Mouse (Mus musculus): ENCODE results near the gene Dis3l. TPM values are rescaled to one million over a fixed set of nuclear protein-coding genes. Genes with fewer than 3 reads are reported as not detected.
"Not testable (repeated sequence)": the region's sequence is repeated elsewhere in the genome, so short reads cannot be mapped to it uniquely, and the experiment has no call there.

Dis3l gene
- polyA plus RNA-seq, 1 experiment from 2014 or later, result 22.5 TPM

- H3K27me3 ChIP-seq, result no peaks in the 10 kb centered on the region
- no peak overlapping the region for H3K9ac ChIP-seq
- no peak overlapping the region for H3K27ac ChIP-seq
- no peaks in the 10 kb centered on the region for H3K36me3 ChIP-seq
- 73% methylated on average over 4 of the region's 4 CpGs for WGBS
- H3K4me3 ChIP-seq (replicated peaks), result no peak overlapping the region
- no peaks in the 10 kb centered on the region for H3K4me1 ChIP-seq
- H3K4me2 ChIP-seq, result no peak overlapping the region
- H3K9me3 ChIP-seq (replicated peaks), result no peaks in the 10 kb centered on the region
- ATAC-seq (replicated peaks; ENCODE audit: low FRiP score), result no peak
These were observed 67.3 kb downstream of the Dis3l start for GRCm38 (mm10) chr9:64273757-64274156.

- H3K36me3 ChIP-seq, result no peaks in the 10 kb centered on the region
- no peak for ATAC-seq (replicated peaks; ENCODE audit: low FRiP score)
- H3K4me3 ChIP-seq (replicated peaks), result no peak overlapping the region
- no peak overlapping the region for H3K9ac ChIP-seq
- no peak overlapping the region for H3K4me2 ChIP-seq
- no peaks in the 10 kb centered on the region for H3K4me1 ChIP-seq
- H3K9me3 ChIP-seq (replicated peaks), result no peaks in the 10 kb centered on the region
- no peak overlapping the region for H3K27ac ChIP-seq
- 48% methylated on average over 7 of the region's 7 CpGs for WGBS
- no peaks in the 10 kb centered on the region for H3K27me3 ChIP-seq
These were observed 68.5 kb downstream of the Dis3l start for GRCm38 (mm10) chr9:64272611-64273010.

- no peaks in the 10 kb centered on the region for H3K27me3 ChIP-seq
- H3K9ac ChIP-seq, result no peak overlapping the region
- H3K27ac ChIP-seq, result no peak overlapping the region
- no peak overlapping the region for H3K4me2 ChIP-seq
- H3K36me3 ChIP-seq, result no peaks in the 10 kb centered on the region
- WGBS, result 73% methylated on average over 3 of the region's 3 CpGs
- H3K4me1 ChIP-seq, result no peaks in the 10 kb centered on the region
- no peak overlapping the region for H3K4me3 ChIP-seq (replicated peaks)
- no peak for ATAC-seq (replicated peaks; ENCODE audit: low FRiP score)
- H3K9me3 ChIP-seq (replicated peaks), result no peaks in the 10 kb centered on the region
These were observed 69.8 kb downstream of the Dis3l start for GRCm38 (mm10) chr9:64271249-64271648.

DNA sequence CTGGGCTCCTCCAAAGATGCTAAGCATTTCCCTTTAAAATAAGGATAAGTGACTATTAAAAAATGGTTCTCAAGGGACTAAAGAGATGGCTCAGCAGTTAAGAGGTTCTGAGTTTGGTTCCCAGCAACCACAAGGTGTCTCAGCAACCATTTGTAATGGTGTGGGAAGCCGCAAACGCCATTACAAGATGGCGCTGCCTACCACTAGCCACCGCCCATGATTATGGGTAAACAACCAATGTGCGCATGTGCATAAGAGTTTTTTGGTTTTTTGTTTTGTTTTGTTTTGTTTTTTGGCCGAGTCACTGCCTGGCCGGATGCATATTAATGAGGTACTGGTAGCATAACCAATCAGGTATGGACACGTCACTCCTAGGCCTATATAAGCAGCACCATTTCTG is 72.3 kb downstream of the Dis3l start:
- not testable (repeated sequence) for H3K27me3 ChIP-seq; ATAC-seq (replicated peaks; ENCODE audit: low FRiP score); H3K4me1 ChIP-seq; H3K36me3 ChIP-seq; H3K9me3 ChIP-seq (replicated peaks); H3K27ac ChIP-seq; H3K4me2 ChIP-seq; H3K9ac ChIP-seq; H3K4me3 ChIP-seq (replicated peaks)
- 96% methylated on average over 8 of the region's 8 CpGs for WGBS

DNA sequence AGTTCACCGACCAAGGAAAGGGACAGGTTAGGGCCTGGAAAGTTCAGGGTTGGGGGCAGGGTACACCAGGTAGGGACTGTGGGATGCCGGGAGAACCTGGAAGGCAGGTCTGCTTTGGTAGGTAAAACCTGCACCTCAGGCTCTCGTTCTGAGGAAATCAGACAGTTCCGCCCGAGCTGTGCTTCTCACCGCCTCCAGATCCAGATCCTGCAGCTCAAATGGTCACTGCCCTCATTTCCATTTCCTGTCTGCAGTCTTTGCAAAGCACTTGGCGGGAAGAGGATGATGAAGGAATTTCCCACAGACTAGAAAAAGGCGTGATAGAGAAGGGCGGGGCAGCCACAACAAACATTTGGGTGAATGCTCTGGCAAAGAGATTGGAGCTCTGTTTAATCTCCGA is 72.9 kb downstream of the Dis3l start:
- no peak overlapping the region for H3K4me3 ChIP-seq (replicated peaks)

DNA sequence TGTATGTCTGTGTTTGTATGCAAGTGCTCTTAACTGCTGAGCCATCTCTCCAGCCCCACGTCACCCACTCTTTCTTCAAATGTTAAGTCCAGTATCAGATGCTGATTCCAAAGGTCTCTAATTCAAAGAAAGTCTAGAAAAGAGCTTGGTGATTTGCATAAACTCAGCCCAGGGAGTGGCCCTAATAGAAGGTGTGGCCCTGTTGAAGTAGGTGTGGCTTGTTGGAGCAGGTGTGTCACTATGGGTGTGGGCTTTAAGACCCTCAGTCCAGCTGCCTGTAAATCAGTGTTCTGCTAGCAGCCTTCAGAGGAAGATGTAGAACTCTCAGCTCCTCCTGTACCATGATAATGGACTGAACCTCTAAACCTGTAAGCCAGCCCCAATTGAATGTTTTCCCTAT is 73.9 kb downstream of the Dis3l start:
- H3K4me1 ChIP-seq, result no peaks in the 10 kb centered on the region
- H3K9me3 ChIP-seq (replicated peaks), result no peaks in the 10 kb centered on the region
- WGBS, result 93% methylated on average over 1 of the region's 1 CpGs
- H3K27me3 ChIP-seq, result no peaks in the 10 kb centered on the region
- H3K36me3 ChIP-seq, result no peaks in the 10 kb centered on the region
- no peak overlapping the region for H3K27ac ChIP-seq
- no peak overlapping the region for H3K4me3 ChIP-seq (replicated peaks)
- H3K4me2 ChIP-seq, result no peak overlapping the region
- no peak for ATAC-seq (replicated peaks; ENCODE audit: low FRiP score)
- H3K9ac ChIP-seq, result no peak overlapping the region

More for the DNA sequence above, 72.9 kb downstream of the Dis3l start:
- Histone ChIP-seq H3K36me3 (no peaks in the 10 kb centered on the region), H3K27me3 (no peaks in the 10 kb centered on the region), H3K27ac (no peak overlapping the region), H3K9me3 (replicated peaks) (no peaks in the 10 kb centered on the region), H3K4me1 (no peaks in the 10 kb centered on the region), H3K9ac (no peak overlapping the region), H3K4me2 (no peak overlapping the region)
- 74% methylated on average over 10 of the region's 10 CpGs for WGBS
- no peak for ATAC-seq (replicated peaks; ENCODE audit: low FRiP score)

DNA sequence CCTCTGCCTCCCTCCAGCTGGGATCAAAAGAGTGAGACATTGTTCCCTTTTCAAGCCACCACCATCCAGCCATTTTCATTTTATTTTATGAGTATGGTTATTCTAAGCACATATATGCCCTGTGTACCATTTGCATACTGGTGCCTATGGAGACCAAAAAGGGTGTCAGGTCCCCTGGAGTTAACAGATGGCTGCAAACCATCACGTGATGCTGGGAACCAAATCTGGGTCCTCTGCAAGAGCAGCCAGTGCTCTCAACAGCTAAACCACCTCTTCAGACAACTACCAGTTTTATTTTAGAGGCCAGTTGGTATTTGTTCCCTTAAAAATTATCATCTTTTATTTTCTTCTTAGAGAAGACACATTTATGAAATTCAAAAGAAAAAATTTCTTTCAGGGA is 76.3 kb downstream of the Dis3l start:
- Histone ChIP-seq H3K4me1 (no peaks in the 10 kb centered on the region), H3K9ac (no peak overlapping the region), H3K27ac (no peak overlapping the region), H3K27me3 (no peaks in the 10 kb centered on the region), H3K4me2 (no peak overlapping the region), H3K36me3 (no peaks in the 10 kb centered on the region), H3K9me3 (replicated peaks) (no peaks in the 10 kb centered on the region), H3K4me3 (replicated peaks) (no peak overlapping the region)
- WGBS, result 53% methylated on average over 1 of the region's 1 CpGs
- no peak for ATAC-seq (replicated peaks; ENCODE audit: low FRiP score)

DNA sequence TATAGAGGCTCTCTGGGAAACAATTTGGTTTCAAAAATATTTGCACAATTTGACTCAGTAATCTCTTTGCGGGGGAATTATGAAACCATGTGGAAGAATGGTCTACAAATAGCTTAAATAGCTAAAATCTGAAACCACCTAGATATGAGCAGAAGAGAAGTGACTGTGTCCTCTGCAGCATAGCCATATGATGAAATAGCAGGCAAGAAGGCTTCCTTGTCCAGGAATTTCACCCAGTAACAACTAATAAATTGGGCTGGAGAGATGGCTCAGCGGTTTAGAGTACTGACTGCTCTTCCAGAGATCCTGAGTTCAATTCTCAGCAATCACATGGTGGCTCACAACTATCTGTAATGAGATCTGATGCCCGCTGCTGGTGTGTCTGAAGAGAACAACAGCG is 80.1 kb downstream of the Dis3l start:
- H3K27me3 ChIP-seq, result no peaks in the 10 kb centered on the region
- H3K4me2 ChIP-seq, result no peak overlapping the region
- no peak overlapping the region for H3K27ac ChIP-seq
- no peak for ATAC-seq (replicated peaks; ENCODE audit: low FRiP score)
- no peak overlapping the region for H3K9ac ChIP-seq
- no peaks in the 10 kb centered on the region for H3K9me3 ChIP-seq (replicated peaks)
- H3K4me1 ChIP-seq, result no peaks in the 10 kb centered on the region
- H3K36me3 ChIP-seq, result no peaks in the 10 kb centered on the region
- WGBS, result 88% methylated on average over 4 of the region's 4 CpGs
- no peak overlapping the region for H3K4me3 ChIP-seq (replicated peaks)

DNA sequence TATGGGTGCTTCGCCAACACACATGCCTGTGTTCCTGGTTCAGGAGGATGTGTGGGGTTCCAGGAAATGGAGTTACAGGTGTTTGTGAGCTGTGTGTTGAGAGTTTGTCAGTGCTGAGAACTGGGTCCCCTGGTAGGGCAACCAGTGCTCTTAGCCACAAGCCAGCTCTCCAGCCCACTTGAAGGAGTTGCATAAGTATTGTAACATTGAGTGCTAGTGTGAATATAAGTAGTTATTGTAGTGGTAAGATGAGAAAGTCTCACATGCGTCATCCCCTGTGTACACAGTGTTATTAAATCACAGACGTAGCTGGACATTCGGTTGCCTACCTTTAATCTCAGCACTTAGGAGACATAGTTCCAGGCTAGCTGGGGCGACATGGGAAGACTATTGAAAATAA is 81.2 kb downstream of the Dis3l start:
- Histone ChIP-seq H3K27ac (no peak overlapping the region), H3K27me3 (no peaks in the 10 kb centered on the region), H3K9me3 (replicated peaks) (no peaks in the 10 kb centered on the region), H3K36me3 (no peaks in the 10 kb centered on the region), H3K9ac (no peak overlapping the region), H3K4me3 (replicated peaks) (no peak overlapping the region), H3K4me1 (no peaks in the 10 kb centered on the region), H3K4me2 (no peak overlapping the region)
- no peak for ATAC-seq (replicated peaks; ENCODE audit: low FRiP score)
- WGBS, result 90% methylated on average over 5 of the region's 5 CpGs

Other genes starting within 250 kb of the Dis3l start
- gene Lctl, start 224.1 kb downstream of the Dis3l start, polyA plus RNA-seq (2015; fragmentation: Nextera tagmentation; extraction: Ambion mirVana), result 0.16 and 0.51 TPM in 2 replicates
- gene Zwilch, start 168.2 kb downstream of the Dis3l start, polyA plus RNA-seq (2015; fragmentation: Nextera tagmentation; extraction: Ambion mirVana), result 26.3 and 29.1 TPM in 2 replicates
- 1,178 and 1,188 TPM in 2 replicates for gene Rpl4, start 167.9 kb downstream of the Dis3l start, polyA plus RNA-seq (2015; fragmentation: Nextera tagmentation; extraction: Ambion mirVana)
- gene Snapc5, start 162.0 kb downstream of the Dis3l start, polyA plus RNA-seq (2015; fragmentation: Nextera tagmentation; extraction: Ambion mirVana), result 34.3 and 35.6 TPM in 2 replicates
- 2.9 and 3.0 TPM in 2 replicates for gene Uchl4, start 106.1 kb downstream of the Dis3l start, polyA plus RNA-seq (2015; fragmentation: Nextera tagmentation; extraction: Ambion mirVana)
- 80.4 and 81.7 TPM in 2 replicates for gene Map2k1, start 87.7 kb downstream of the Dis3l start, polyA plus RNA-seq (2015; fragmentation: Nextera tagmentation; extraction: Ambion mirVana)
- 245 and 252 TPM in 2 replicates for gene Tipin, start 59.7 kb downstream of the Dis3l start, polyA plus RNA-seq (2015; fragmentation: Nextera tagmentation; extraction: Ambion mirVana)
- 3.9 and 4.0 TPM in 2 replicates for gene Megf11, start 44.3 kb upstream of the Dis3l start, polyA plus RNA-seq (2015; fragmentation: Nextera tagmentation; extraction: Ambion mirVana)

Data from kidney, embryonic 15.5 days (tissue).